Mouse (Mus musculus) 416B (cell line): ENCODE data around the gene Mbtd1.

Source experiments
- DNase-seq: peaks from one replicate; pipeline ENCODE4 v3.0.0; 2011; ENCODE audit warnings: low read depth

The Mbtd1 gene

GRCm38 (mm10) chr11:93987026-93987425 is 101.4 kb downstream of the Mbtd1 start:
- DNase-seq: no peak

GRCm38 (mm10) chr11:93987625-93988327 is 102.1 kb downstream of the Mbtd1 start:
- DNase-seq: peak; percentile 59

DNA sequence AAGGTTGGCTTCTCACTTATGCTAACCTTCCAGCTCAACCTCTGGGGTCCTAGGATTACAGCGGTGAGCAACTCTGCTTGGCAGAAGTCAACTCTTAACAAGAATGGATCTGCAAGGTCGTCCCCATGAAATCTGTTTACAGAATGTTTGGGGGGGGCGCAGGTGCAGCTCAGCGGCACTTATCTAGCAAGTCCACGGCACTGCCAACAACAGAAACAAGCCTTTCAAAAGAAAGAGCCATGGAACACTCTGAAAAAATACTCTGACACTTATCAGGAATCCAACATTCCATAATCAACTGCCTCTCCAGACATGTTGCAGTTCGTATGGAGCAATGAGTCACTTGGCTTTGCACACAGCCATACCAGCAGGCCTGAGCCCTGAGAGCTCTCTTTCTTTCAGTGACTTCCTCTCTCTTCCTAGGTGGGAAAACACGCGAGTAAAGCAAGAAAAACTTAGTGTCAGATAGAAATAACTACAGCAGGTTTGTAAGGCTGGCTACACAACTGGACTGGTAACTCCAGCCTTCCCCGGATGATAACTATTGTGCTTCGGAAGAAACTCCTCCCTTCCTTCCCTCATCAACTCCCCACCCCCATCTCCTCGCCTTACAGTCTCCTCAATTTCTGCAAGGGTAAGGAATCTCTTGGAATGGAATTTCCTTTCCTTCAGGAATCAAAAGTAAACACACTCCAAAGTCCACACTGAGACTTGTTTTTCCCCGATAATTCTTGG is 102.8 kb downstream of the Mbtd1 start:
- no peak for DNase-seq

DNA sequence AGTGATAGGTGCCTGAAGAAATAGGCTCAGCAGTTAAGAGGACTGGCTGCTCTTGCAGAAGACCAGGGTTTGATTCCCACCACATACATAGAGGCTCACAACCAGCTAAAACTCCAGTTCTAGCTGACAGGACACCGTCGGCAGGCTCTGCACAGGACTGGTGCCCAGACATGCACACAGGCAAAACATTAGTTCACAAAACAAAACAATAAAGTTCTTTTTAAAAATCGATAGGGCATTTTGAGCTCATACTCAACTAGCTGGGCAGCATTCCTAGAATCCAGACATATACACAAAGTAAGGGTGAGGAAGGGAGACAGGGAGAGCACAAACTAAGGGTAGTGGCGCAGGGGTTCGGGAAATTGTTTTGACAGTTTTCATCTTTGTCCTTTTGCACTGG is 108.9 kb downstream of the Mbtd1 start:
- DNase-seq: peak; percentile 18

- DNase-seq: peak; percentile 97
Measured at GRCm38 (mm10) chr11:93995111-93995719, 109.6 kb downstream of the Mbtd1 start.

GRCm38 (mm10) chr11:93995720-93996305 is 110.2 kb downstream of the Mbtd1 start, which contains the start of gene Spag9:
Gene Spag9, plus strand, starts transcription at chr11:93996091.
- peak; percentile 96 for DNase-seq
